Mouse (Mus musculus) gonadal fat pad, adult 2 months (tissue): ENCODE data around the gene Shq1. TPM values are rescaled to one million over a fixed set of nuclear protein-coding genes. Genes with fewer than 3 reads are reported as not detected.
A peak's percentile ranks its signal among the peaks of the same experiment; 100 is the strongest.

Experiments
- DNase-seq: peaks from one replicate; pipeline ENCODE4 v3.0.0-alpha.2; 2012; ENCODE audit warnings: low read depth
- polyA plus RNA-seq: library from polyadenylated mRNA; depleted of rRNA; stranded (reverse); fragments of >200 nt; gene quantifications from 2 replicates; pipeline ENCODE4 v1.2.3, GENCODE M21; 2012

Gene Shq1
- polyA plus RNA-seq, 1 experiment: 4.0 TPM

GRCm38 (mm10) chr6:100606805-100607204 lies 64.2 kb downstream of the Shq1 start:
- no peak for DNase-seq

GRCm38 (mm10) chr6:100603702-100604101 lies 67.3 kb downstream of the Shq1 start:
- DNase-seq: no peak

- DNase-seq: no peak
These were observed 69.3 kb downstream of the Shq1 start for GRCm38 (mm10) chr6:100601634-100602033.

GRCm38 (mm10) chr6:100593857-100594256 lies 77.1 kb downstream of the Shq1 start:
- DNase-seq: no peak

- no peak for DNase-seq
These were observed 78.0 kb downstream of the Shq1 start for GRCm38 (mm10) chr6:100592991-100593390.

GRCm38 (mm10) chr6:100590602-100591001 lies 80.4 kb downstream of the Shq1 start:
- DNase-seq: no peak

- DNase-seq: no peak
These were observed 82.1 kb downstream of the Shq1 start for GRCm38 (mm10) chr6:100588876-100589275.

GRCm38 (mm10) chr6:100586758-100587157 lies 84.2 kb downstream of the Shq1 start:
- no peak for DNase-seq

GRCm38 (mm10) chr6:100581951-100582350 lies 89.0 kb downstream of the Shq1 start:
- no peak for DNase-seq

GRCm38 (mm10) chr6:100581056-100581455 lies 89.9 kb downstream of the Shq1 start:
- DNase-seq: no peak

- DNase-seq: no peak
These were observed 93.4 kb downstream of the Shq1 start for GRCm38 (mm10) chr6:100577590-100577989.

GRCm38 (mm10) chr6:100576171-100576570 lies 94.8 kb downstream of the Shq1 start:
- no peak for DNase-seq

- DNase-seq: no peak
These were observed 104.2 kb downstream of the Shq1 start for GRCm38 (mm10) chr6:100566774-100567173.

GRCm38 (mm10) chr6:100564516-100564915 lies 106.4 kb downstream of the Shq1 start:
- no peak for DNase-seq

- no peak for DNase-seq
These were observed 107.2 kb downstream of the Shq1 start for GRCm38 (mm10) chr6:100563552-100564341.

- no peak for DNase-seq
These were observed 108.0 kb downstream of the Shq1 start for GRCm38 (mm10) chr6:100562719-100563551.

- peak; percentile 33 for DNase-seq
These were observed 112.9 kb downstream of the Shq1 start for GRCm38 (mm10) chr6:100558057-100558456.

GRCm38 (mm10) chr6:100542154-100542997 lies 128.6 kb downstream of the Shq1 start:
- DNase-seq: no peak

GRCm38 (mm10) chr6:100539698-100540097 lies 131.3 kb downstream of the Shq1 start:
- no peak for DNase-seq

GRCm38 (mm10) chr6:100538570-100538969 lies 132.4 kb downstream of the Shq1 start:
- DNase-seq: no peak

GRCm38 (mm10) chr6:100537987-100538386 lies 133.0 kb downstream of the Shq1 start:
- no peak for DNase-seq

- no peak for DNase-seq
These were observed 133.9 kb downstream of the Shq1 start for GRCm38 (mm10) chr6:100537042-100537441.
